Mouse (Mus musculus) lung, postnatal 25 days (tissue): ENCODE measurements at regions not wholly inside any gene's neighbourhood (a gene's known extent, or its start where the extent isn't known, plus 50 kb on each side); places are given as distances from the start of the nearest gene placed in this dataset.
"Not testable (repeated sequence)": the region's sequence is repeated elsewhere in the genome, so short reads cannot be mapped to it uniquely, and the experiment has no call there.

Experiments used
- DNase-seq: peaks from one replicate; pipeline ENCODE4 v3.0.0; 2022; ENCODE audit warnings: low spot score

DNA sequence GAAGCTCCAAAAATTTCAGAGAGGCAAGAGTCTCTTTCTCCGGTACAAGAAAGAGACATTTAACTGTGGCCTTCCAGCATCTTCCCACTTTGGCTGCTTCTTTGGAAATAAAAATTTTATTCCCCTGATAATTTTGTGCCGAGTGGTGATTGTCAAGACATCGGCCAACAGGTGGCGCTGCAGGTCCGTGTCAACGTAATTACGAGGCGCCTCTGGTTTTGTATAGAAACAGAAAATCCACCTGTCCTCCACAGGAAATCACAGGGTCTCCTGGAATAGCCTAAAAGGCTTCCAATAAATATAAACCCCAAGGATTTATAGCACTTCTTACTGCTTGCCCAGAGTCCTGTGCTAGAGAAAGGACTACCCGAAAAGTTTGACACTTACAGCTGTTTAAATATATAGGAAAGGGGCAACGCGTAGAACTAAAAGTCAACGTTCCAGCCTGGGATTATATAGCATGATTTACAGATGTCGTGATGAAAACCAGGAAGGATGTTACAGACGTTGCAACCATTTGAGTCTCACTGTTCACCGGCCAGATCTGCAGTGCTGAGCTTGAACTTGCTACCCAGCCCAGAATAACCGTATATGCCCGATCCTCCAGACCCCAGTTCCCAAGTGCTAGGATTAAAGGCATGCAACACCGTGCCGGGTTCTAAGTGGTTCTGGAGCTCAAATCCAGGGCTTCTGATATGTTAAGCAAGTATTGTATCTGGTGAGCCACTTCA is 251.3 kb upstream of the Tgfbr2 start:
- peak; percentile 65 for DNase-seq

DNA sequence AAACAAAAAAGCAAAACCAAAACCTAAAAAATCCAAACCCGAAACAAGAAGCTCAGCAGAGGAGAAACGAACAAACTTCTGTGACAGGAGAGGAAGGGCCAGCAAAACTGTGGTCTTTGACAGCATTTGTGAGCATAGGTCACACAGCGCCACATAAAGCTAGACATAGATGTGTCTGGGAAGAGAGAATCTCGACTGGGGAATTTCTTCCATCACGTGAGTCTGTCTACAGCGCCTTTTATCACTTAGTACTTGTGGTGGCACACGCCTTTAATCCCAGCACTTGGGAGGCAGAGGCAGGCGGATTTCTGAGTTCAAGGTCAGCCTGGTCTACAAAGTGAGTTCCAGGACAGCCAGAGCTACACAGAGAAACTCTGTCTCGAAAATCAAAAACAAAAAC is 250.2 kb upstream of the Tgfbr2 start:
- not testable (repeated sequence) for DNase-seq

DNA sequence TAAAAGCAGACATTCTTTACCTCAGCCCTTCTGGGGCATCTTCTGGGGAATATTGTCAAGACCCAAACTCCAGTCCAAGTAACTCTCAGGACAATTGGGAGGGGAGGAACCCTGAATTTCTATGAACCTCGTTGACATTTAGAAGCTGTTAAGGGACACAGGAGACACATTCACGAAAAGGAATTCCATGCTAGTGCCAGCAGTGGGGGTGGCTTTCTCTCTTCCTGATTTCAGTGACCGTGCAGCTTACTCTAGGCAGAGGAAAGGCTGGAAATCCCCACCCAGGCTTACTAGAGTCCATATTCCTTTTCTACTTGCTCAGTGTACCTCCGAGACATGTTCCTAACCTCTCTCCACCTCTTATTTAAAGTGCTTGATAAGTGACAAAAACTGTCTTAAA is 239.9 kb upstream of the Tgfbr2 start:
- no peak for DNase-seq

DNA sequence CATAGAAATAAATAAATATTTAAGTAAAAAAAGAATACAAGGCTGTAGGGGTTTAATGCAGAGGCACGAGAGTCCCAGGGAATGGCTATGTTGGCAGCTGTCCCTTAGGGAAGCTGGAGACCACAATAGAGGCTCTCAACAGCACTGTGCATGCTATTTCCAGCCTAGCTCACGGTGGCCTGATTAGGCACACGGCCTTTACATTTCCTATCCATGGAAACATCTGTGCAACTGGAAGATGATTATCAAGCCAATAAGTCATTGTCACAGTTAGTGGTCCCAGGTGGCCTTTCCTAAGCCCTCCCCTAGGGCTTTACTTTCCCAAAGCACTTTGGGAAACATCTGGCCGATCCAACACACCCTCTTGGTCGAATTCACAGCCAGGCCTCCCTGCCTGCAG is 235.9 kb upstream of the Tgfbr2 start:
- DNase-seq = no peak

DNA sequence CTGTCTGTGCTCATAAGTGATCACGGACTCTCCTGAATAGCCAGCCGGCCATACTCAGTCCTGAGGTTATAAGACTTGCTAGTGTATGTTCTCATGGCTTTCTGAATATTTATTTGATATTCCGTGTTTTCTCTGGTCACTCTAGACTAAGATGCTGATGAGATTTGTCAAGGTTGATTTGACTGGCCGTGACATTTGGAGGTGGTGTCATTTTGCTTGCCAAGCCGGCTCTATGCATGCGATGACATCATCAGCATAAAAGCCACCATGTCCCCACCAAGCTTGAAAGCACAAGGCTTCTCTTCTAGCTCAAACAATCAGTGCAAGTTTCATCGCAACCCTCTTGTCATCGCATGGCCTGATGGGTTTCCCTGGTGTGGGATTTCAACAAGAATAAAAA is 235.3 kb upstream of the Tgfbr2 start:
- DNase-seq = no peak

DNA sequence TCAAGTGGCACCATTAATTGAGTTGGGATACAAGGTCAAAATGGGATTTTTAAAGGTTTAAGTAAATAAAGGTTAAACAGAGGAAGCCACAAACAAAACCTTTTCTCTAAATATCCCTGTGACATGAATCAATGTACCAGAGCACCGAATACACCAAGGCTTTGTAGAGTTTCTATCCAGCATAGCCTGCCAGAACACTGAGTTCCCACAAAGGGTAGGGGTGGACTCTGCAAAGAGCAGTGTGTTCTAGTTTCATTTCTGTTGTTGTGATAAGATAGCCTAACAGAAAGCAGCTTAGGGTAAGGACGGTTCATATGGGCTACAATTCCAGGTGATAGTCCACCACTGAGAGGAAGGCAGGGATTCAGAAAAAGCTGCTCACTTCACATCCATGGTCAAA is 233.0 kb upstream of the Tgfbr2 start:
- DNase-seq = no peak

DNA sequence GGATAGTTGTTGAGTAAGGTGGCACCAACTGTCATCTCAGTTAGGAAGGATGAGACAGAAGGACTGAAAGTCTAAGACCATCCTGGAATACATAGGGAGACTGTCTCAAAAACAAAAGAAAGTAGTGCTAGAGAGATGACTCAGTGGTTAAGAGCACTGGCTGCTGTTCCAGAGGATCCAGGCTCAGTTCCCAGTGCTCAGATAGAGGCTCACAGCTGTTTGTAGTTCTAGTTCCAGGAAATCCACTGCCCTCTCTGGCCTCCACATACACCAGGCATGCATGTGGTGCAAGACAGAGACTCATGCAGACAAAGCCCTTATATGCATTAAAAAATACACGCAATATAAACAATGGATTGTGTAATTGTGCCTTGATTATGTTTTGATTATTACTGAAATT is 229.9 kb upstream of the Tgfbr2 start:
- DNase-seq = no peak

DNA sequence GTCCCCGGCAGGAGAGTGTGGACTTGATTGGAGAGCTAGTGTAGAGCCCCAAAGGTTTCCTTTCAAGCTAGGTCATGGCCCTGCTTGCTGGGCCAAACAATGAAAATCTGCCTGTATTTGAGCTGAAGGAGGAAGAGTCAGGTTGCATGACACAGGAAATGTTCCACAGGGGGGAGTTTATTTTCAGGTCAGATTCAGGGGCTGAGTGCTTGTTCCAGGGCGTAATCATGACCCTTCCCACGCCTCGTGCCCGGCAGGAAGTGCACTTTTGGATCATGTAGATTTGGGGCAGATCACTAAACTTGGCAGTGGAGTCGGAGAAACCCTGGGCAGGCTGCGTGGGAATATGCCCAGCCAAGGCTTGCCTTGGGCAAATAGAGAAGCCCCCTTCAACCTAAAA is 226.7 kb upstream of the Tgfbr2 start:
- DNase-seq = no peak

DNA sequence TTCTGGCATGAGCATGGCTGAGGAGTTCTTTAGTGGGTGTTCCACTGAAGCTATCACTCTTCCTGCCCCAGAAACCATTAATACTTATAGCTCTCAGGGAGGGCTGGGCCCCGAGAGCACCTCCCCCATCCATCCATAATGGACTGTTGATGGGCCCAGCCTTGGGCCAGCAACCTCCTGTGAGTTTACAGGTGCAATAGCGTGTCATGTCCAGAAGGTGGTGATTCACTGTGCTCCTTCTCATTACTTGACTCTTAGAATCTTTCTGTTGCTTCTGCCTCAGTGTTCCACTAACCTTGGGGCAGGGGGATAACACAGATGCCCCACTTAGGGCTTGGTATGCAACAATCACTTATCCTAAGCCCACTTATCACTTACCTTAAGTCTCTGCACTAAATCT is 225.1 kb upstream of the Tgfbr2 start:
- DNase-seq = no peak

DNA sequence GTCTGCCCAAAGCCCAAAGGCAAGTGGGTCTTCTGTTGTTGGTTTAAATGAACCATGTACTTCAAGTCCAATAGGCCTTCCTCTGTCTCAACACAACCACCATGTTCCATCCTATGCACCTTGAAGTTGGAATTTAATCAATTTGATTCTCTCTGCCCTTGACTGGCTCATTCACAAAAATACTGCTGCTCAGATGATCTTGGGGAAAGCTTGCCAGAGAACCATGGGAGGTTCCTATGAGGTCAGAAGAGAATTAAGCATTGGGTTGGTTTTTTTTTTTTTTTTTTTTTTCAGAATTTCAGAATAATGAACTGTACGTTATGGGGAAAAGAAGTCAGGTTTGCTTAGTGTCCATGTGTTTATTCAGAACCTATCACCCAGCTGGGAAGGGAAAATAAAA is 224.1 kb upstream of the Tgfbr2 start:
- DNase-seq = no peak

DNA sequence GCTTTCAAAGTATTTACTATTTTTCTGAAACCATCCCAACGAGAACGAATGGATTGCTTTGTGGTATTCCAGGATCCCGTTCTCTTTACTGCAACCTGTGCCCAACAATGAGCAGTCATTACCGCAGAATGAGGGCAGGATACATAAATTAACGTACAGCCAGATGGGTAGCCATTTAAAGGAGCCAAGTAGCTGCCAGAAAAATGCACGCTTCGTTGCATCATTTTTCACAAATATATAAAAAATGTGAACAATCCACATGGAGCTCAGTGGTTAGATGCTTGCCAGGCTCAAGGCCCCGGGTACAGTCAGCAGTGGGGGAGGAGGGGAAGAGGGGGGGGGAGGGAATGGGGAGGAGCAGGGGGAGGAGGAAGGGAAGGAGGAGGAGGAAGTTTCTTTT is 217.1 kb upstream of the Tgfbr2 start:
- no peak for DNase-seq

DNA sequence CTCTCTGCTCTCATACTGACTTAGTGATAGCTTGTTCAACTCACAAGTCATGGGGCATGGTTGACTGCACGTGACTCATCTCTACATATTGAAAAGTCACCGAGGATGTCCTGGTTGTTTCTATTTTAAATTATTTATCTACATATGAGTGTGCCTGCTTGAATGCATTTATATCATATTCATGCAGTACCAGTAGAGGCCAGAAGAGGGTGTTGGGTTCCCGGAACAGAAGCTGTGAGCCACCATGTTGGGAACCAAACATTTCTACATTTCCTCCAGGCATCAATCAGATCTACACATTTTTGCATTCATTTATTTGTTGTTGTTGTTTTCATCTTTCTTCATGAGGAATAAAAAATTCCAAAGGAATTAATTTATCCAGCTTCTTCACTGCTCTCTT is 214.6 kb upstream of the Tgfbr2 start:
- no peak for DNase-seq

DNA sequence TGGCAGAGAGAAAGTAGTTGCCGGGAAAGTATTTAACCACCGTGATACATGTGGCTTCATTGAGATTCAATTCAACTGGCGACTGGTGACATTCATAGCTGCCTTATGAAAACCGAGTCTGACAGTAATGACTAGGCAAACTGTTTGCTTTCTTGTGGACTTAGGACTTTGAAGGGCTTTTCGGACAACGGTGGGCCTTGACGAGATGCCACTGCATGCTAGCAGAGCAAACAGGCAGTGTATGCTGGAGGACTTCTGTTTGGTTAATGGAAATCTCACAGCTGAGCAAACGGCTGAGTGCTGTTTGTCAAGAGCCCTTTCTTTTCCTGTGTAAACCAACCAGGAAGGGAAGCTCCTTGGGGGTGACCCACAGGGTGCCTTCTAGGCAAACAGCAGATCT is 213.7 kb upstream of the Tgfbr2 start:
- DNase-seq = no peak

DNA sequence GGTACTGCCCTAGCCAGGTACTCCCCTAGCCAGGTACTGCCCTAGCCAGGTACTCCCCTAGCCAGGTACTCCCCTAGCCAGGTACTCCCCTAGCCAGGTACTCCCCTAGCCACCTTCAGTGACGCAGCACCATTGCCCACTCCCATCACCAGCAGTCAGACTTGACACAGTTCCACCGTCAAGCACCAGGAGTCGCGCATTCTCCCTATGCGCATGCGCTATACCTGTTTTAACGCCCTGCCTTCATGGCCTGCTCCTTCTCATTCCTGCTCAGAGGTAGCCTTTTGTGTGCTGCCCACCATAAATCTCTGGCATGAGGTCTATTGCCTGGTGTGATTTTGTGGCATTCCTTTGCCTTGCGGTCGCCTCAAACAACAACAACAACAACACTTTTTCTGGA is 212.9 kb upstream of the Tgfbr2 start:
- DNase-seq = no peak

DNA sequence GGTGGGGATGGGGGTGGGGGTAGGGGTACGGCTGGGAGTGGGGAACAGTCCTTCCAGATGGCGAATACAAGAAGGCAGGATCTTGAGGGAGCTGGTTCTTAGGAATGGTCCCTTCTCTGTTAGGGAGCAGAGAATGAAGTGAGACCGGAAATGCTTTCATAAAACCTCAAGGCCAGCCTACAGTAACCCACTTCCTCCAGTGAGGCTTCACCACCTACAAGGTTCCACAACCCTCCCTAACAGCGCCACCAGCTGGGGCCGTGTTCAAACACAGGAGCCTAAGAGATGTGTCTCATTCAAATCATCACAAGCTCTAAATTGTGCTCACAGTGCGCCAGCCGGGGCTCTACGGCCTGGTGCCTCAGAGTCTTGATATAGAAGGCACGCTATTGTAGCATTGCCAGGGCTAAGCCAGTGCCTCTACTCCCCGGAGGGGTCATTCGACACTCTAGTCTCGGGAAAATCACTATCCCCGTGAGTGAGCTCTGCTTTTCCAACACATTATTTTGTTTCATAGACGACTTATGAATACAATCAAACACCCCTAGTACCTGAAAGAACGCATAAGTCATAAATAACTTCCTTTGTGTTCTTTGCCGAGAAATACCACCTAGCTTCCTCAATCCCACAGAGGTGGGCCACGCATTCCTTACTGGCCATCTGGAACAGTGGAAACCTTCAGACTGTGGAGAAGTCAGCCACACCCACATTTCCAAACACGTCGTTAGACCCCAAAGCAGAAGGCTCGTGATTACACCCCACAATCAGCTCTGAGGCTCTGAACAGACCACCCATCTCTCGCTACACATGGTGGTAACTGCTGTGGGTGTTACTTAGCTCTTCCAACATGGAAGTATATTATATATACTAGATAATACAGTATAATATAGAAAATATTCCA is 209.3 kb upstream of the Tgfbr2 start:
- peak; percentile 92 for DNase-seq

DNA sequence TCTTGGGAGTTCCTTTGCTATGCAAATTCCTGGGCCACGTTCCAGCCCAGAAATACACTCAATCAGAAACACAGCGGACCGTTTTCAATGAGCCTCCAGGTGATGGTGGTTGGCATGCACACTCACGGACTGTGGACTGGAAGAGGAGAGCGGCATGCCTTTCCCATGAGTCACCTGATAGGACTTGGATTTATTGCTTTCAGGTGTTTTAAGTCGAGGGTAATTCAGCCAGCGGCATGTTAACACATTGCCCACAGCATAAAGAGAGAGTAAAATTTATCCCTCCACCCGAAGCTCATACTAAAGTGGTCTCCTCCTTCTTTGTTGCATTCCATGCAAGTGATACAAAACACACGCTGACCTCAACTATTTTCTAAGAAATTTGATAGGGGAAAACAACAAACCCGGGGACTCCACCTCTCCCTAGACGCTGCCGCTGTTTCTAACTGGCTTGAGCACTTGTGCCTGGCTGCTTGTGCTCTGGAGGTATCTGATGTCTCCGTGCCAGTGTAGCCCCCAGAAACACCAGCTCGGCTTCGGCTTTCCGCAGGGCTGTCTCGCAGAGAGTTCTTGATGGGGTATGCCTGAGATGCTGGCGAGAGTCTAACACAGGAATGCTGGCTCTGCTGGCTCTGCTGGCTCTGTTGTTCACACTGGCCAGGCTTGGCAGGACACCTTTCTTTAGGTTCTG is 208.4 kb upstream of the Tgfbr2 start:
- DNase-seq = peak; percentile 67

DNA sequence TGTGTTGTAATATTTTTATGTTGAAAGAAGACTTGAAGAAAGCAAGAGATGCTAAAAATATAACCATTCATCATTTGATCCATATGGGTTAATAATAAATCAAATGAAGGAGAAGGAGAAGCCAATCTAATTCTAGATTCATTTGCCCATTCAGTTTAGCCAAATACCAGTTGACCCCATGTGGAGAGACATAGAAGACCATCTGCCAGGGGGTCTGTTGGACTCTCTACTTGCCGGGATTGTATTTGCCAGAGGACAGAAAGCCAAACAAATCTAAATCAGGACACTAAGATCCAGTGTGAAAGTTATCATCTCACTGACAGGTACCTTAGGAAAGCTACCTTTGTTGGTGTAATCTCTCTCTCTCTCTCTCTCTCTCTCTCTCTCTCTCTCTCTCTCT is 202.5 kb upstream of the Tgfbr2 start:
- DNase-seq = no peak

DNA sequence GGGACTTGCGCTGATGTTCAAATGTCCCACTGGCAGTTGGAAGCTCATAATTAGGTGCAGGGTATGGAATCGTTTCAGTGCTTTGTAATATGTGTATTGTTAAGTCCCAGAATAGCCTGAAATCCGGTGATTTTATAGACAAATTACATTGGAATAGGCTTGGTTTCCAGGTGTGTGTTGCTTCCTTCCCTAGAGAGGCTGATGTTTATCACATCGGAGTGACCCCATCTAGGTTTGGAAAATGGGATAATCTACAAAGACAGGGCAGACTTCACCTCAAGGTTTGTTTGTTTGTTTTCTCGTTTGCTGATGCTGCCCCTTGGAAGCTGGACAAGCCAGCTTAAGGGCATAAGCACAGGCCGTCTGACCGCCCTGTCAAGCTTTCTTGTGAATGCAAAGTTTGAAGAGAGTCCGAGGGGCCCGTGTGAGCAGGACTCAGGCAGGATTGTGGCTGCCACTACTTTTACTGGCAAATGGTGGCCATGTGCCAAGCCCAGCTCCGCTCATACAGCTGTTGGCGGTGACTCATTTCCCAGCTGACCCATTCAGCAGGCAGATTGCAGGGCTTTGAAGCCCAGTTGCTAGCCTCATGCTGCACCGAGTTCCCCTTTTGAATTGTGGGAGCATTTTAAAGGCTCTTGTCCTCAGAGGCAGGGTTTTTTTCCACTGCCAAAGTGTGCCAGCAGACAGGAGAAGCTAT is 200.6 kb upstream of the Tgfbr2 start:
- DNase-seq = peak; percentile 80

DNA sequence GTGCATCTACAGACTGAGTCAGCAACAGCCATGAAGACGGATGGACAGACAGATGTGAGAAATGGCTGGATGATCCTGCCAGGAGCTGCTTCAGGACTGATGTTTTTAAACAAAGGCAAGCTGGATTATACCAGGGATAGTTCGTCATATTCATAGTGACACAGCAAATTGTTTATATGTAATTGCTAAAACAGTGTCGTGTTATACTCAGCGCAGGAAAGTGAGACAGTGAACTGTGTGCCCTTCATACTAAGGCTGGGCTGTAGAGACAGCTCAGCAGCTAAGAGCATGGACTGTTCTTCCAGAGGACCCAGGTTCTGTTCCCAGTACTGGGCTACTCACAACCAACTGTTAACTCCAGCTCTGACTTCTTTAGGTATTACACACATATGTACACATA is 199.2 kb upstream of the Tgfbr2 start:
- no peak for DNase-seq

DNA sequence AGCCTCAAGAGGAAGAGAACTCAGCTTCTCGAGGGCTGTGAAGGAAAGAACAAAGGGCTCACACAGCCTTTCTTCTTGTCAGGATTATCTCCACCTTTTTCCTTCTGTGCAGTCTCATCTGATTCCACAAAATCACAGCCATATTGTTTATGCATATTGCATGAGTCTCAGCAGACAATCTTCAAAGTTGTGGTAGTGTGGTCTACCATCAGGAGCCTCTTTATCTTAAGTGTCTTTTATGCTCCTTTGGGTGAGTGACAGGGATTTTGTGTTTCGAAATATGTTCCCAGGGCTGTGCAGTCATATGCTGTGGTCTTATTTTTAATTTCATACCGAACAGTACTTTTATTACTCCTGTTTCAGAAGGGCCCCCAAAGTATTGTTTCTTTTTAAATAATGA is 198.2 kb upstream of the Tgfbr2 start:
- no peak for DNase-seq

DNA sequence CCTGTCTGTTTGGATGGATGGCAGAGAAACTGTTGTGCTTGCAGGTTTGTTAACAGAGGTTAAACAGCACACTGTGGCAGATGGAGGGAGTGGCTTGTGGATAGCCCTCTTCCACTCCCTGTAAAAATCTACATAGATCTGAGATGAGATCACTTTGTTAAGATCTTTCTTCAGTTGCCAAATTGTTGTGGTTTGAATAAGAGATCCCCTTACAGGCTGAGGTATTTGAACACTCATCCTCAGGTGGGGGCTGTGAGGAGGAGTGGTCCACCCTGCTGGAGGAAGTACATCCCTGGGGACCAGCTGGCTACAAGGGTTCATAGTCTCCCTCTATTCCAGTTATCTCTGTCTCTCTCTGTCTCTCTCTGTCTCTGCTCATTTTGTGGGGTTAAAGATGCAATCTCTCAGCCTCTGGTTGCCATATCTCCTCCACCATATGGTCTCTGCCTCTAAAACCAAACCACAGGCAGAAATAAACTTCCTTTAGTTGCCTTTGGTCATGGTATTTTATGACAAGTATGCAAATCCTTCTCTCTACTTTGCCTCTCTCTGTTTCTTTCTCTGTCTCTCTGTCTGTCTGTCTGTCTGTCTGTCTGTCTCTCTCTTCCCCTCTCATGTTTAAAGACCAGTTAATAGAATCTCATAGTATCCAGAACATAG is 194.0 kb upstream of the Tgfbr2 start:
- no peak for DNase-seq

DNA sequence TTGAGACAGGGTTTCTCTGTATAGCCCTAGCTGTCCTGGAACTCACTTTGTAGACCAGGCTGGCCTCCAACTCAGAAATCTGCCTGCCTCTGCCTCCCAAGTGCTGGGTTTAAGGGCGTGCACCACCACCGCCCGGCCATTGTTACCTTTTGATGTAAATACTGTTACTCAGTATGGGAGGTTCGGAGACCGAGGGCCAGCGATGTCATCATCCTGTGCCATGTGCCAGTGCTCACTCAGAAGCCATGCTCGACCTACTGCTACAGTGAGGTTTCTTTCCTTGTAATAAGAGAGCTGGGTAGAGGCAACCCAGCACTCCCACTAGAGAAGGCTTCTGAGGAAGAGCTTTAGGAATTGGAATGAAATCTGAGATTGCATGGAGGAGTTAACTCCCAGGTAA is 191.6 kb upstream of the Tgfbr2 start:
- no peak for DNase-seq
